Mouse (Mus musculus) heart, embryonic 16.5 days (tissue): ENCODE measurements at regions not wholly inside any gene's neighbourhood (a gene's known extent, or its start where the extent isn't known, plus 50 kb on each side); places are given as distances from the start of the nearest gene placed in this dataset.
A peak's percentile ranks its signal among the peaks of the same experiment; 100 is the strongest.

Experiments used
- ATAC-seq: fragments of 200-750 bp; cut with Nextera tagmentation; replicated peaks from 2 replicates; pipeline ENCODE4 v1.8.0; 2017; ENCODE audit warnings: moderate number of reproducible peaks; ENCODE audit not compliant: insufficient read depth, low FRiP score; ENCODE audit errors: extremely low read depth
- H3K27ac ChIP-seq: fragments of 300-500 bp; sonication (generic); 2 replicates; pipeline ENCODE4 v1.5.1; 2014; ENCODE audit warnings: mild to moderate bottlenecking, low read length, control low read depth, moderate library complexity
- H3K27me3 ChIP-seq: fragments of 300-500 bp; sonication (generic); 2 replicates; pipeline ENCODE4 v1.6.1; 2014; ENCODE audit warnings: low read length, mixed read lengths; ENCODE audit not compliant: control insufficient read depth, insufficient read depth
- H3K36me3 ChIP-seq: fragments of 300-500 bp; sonication (generic); 2 replicates; pipeline ENCODE4 v1.6.1; 2014; ENCODE audit not compliant: control insufficient read depth, insufficient read depth
- H3K4me1 ChIP-seq: fragments of 300-500 bp; sonication (generic); 2 replicates; pipeline ENCODE4 v1.6.1; 2014; ENCODE audit warnings: low read length, mixed read lengths; ENCODE audit not compliant: control insufficient read depth, insufficient read depth
- H3K4me2 ChIP-seq: fragments of 300-500 bp; sonication (generic); 2 replicates; pipeline ENCODE4 v1.6.1; 2014; ENCODE audit warnings: low read depth, mild to moderate bottlenecking, control low read depth, low read length
- H3K4me3 ChIP-seq: fragments of 300-500 bp; sonication (generic); 2 replicates; pipeline ENCODE4 v1.5.1; 2014; ENCODE audit warnings: mild to moderate bottlenecking, control low read depth, low read length
- H3K9ac ChIP-seq: fragments of 300-500 bp; sonication (generic); 2 replicates; pipeline ENCODE4 v1.6.1; 2014; ENCODE audit warnings: low read length, control low read depth
- H3K9me3 ChIP-seq: fragments of 300-500 bp; sonication (generic); replicated peaks from 2 replicates; pipeline ENCODE4 v1.6.1; 2016; ENCODE audit warnings: low read length; ENCODE audit not compliant: control insufficient read depth
- WGBS: fragments of 180-500 bp; shearing (Covaris S2); extraction: QIAGEN DNeasy Blood & Tissue Kit; methylation state at CpG from one replicate; pipeline ENCODE4 v1.1.7; 2014; 5-methylcytosine and 5-hydroxymethylcytosine counted together

- 53% methylated on average over 5 of the region's 5 CpGs for WGBS
- no peak overlapping the region for H3K9ac ChIP-seq
- no peak overlapping the region for H3K4me3 ChIP-seq
- H3K4me1 ChIP-seq, result no peaks in the 10 kb centered on the region
- no peaks in the 10 kb centered on the region for H3K27me3 ChIP-seq
- ATAC-seq, result peak; percentile 45; the same call in 1 of the 2 replicates
- H3K4me2 ChIP-seq, result no peak overlapping the region
- no peaks in the 10 kb centered on the region for H3K36me3 ChIP-seq
- peak overlapping the region; percentile 32; the same call in 1 of the 2 replicates for H3K27ac ChIP-seq
- H3K9me3 ChIP-seq, result 0 out of 2 replicates have a peak, but pooled peaks cover 3% of the 10 kb centered on the region
Observed at GRCm38 (mm10) chr2:79131743-79132517, 123.3 kb upstream of the Itga4 start.

GRCm38 (mm10) chr2:79132518-79132845 is 122.7 kb upstream of the Itga4 start:
- WGBS, result 86% methylated on average over 3 of the region's 3 CpGs
- no peaks in the 10 kb centered on the region for H3K27me3 ChIP-seq
- no peak overlapping the region for H3K27ac ChIP-seq

GRCm38 (mm10) chr2:79134281-79134680 is 120.9 kb upstream of the Itga4 start:
- 50% methylated on average over 5 of the region's 5 CpGs for WGBS
- Histone ChIP-seq H3K4me1 (peaks cover 2% of the 10 kb centered on the region; the same call in 1 of the 2 replicates), H3K27ac (no peak overlapping the region), H3K4me3 (no peak overlapping the region), H3K9me3 (0 out of 2 replicates have a peak, but pooled peaks cover 3% of the 10 kb centered on the region), H3K36me3 (no peaks in the 10 kb centered on the region), H3K4me2 (no peak overlapping the region), H3K9ac (no peak overlapping the region), H3K27me3 (no peaks in the 10 kb centered on the region)
- ATAC-seq, result no peak

More at GRCm38 (mm10) chr2:79132518-79132845, 122.7 kb upstream of the Itga4 start:
- Histone ChIP-seq H3K4me1 (no peaks in the 10 kb centered on the region), H3K36me3 (no peaks in the 10 kb centered on the region), H3K4me2 (no peak overlapping the region), H3K9ac (no peak overlapping the region), H3K9me3 (0 out of 2 replicates have a peak, but pooled peaks cover 3% of the 10 kb centered on the region), H3K4me3 (no peak overlapping the region)
- ATAC-seq, result no peak

- no peak overlapping the region for H3K4me2 ChIP-seq
- no peaks in the 10 kb centered on the region for H3K27me3 ChIP-seq
- H3K27ac ChIP-seq, result no peak overlapping the region
- peaks cover 2% of the 10 kb centered on the region; the same call in 1 of the 2 replicates for H3K4me1 ChIP-seq
- H3K9ac ChIP-seq, result no peak overlapping the region
- 91% methylated on average over 2 of the region's 2 CpGs for WGBS
- no peaks in the 10 kb centered on the region for H3K36me3 ChIP-seq
- H3K4me3 ChIP-seq, result no peak overlapping the region
- ATAC-seq, result no peak
- H3K9me3 ChIP-seq, result 0 out of 2 replicates have a peak, but pooled peaks cover 3% of the 10 kb centered on the region
Observed at GRCm38 (mm10) chr2:79135986-79136385, 119.2 kb upstream of the Itga4 start.

- 83% methylated on average over 12 of the region's 12 CpGs for WGBS
Observed at GRCm38 (mm10) chr2:79136619-79137458, 118.4 kb upstream of the Itga4 start.

GRCm38 (mm10) chr2:79137694-79138171 is 117.5 kb upstream of the Itga4 start:
- H3K4me2 ChIP-seq, result no peak overlapping the region
- peaks cover 2% of the 10 kb centered on the region; the same call in 1 of the 2 replicates for H3K4me1 ChIP-seq
- H3K27ac ChIP-seq, result no peak overlapping the region
- 25% methylated on average over 6 of the region's 6 CpGs for WGBS
- H3K9me3 ChIP-seq, result 0 out of 2 replicates have a peak, but pooled peaks cover 3% of the 10 kb centered on the region
- H3K36me3 ChIP-seq, result no peaks in the 10 kb centered on the region
- no peak overlapping the region for H3K4me3 ChIP-seq
- no peak overlapping the region for H3K9ac ChIP-seq
- no peaks in the 10 kb centered on the region for H3K27me3 ChIP-seq
- ATAC-seq, result no peak

More at GRCm38 (mm10) chr2:79136619-79137458, 118.4 kb upstream of the Itga4 start:
- Histone ChIP-seq H3K4me3 (no peak overlapping the region), H3K36me3 (no peaks in the 10 kb centered on the region), H3K4me2 (no peak overlapping the region), H3K27me3 (no peaks in the 10 kb centered on the region), H3K9ac (no peak overlapping the region), H3K27ac (no peak overlapping the region), H3K4me1 (peaks cover 2% of the 10 kb centered on the region; the same call in 1 of the 2 replicates), H3K9me3 (0 out of 2 replicates have a peak, but pooled peaks cover 3% of the 10 kb centered on the region)
- no peak for ATAC-seq

- no peak for ATAC-seq
- H3K27ac ChIP-seq, result no peak overlapping the region
- H3K4me1 ChIP-seq, result peaks cover 2% of the 10 kb centered on the region; the same call in 1 of the 2 replicates
- H3K4me2 ChIP-seq, result no peak overlapping the region
- no peak overlapping the region for H3K4me3 ChIP-seq
- 0 out of 2 replicates have a peak, but pooled peaks cover 3% of the 10 kb centered on the region for H3K9me3 ChIP-seq
- no peak overlapping the region for H3K9ac ChIP-seq
- no peaks in the 10 kb centered on the region for H3K36me3 ChIP-seq
- 85% methylated on average over 8 of the region's 8 CpGs for WGBS
- no peaks in the 10 kb centered on the region for H3K27me3 ChIP-seq
Observed at GRCm38 (mm10) chr2:79138368-79139109, 116.7 kb upstream of the Itga4 start.

- no peak for ATAC-seq
- peaks cover 2% of the 10 kb centered on the region; the same call in 1 of the 2 replicates for H3K4me1 ChIP-seq
- H3K9ac ChIP-seq, result no peak overlapping the region
- H3K4me3 ChIP-seq, result no peak overlapping the region
- H3K27ac ChIP-seq, result no peak overlapping the region
- no peak overlapping the region for H3K4me2 ChIP-seq
- H3K27me3 ChIP-seq, result no peaks in the 10 kb centered on the region
- no peaks in the 10 kb centered on the region for H3K9me3 ChIP-seq
- WGBS, result 65% methylated on average over 7 of the region's 7 CpGs
- H3K36me3 ChIP-seq, result no peaks in the 10 kb centered on the region
Observed at GRCm38 (mm10) chr2:79141961-79142360, 113.3 kb upstream of the Itga4 start.
